Mouse (Mus musculus) left cerebral cortex, adult 18-20 months (tissue): Measurements from ENCODE around the gene Ttll11. TPM values are rescaled to one million over a fixed set of nuclear protein-coding genes. Genes with fewer than 3 reads are reported as not detected.
A peak's percentile ranks its signal among the peaks of the same experiment; 100 is the strongest.

Experiments
- DNase-seq, 2 experiments: peaks; one replicate each; pipeline ENCODE4 v3.0.0; 2021 to 2022; ENCODE audit warnings: low spot score in 2 of 2, mixed read lengths in 1 of 2
- total RNA-seq, 2 experiments: library from RNA; stranded (reverse); gene quantifications; 2 replicates each; pipeline ENCODE4 v1.2.3; 2021

The Ttll11 gene
- total RNA-seq, 2 experiments from 2014 or later, result 41.1 to 42.7 TPM

- no peak for DNase-seq
Observed at GRCm38 (mm10) chr2:35830966-35831903, 148.5 kb downstream of the Ttll11 start.

- DNase-seq, result no peak
Observed at GRCm38 (mm10) chr2:35829136-35829535, 150.6 kb downstream of the Ttll11 start.

DNA sequence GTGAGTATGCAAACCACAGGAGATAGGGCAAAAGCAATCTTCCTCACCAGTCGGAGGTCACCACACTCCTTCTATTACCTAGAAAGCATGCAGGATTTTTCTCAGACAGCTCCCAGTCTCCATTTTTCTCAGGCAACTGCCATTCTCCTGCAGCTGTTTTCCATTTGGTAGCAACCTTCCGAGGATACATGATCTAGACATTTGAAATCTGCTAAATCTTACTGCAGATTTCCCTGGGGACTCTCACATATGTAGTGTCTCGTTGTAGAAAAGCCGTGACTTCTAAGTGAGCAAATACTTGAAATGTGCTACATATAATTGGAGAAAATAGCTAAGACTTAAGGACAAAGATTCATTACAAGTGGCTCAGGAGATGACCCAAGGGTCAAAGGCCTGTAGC, 151.8 kb downstream of the Ttll11 start:
- DNase-seq, result no peak

DNA sequence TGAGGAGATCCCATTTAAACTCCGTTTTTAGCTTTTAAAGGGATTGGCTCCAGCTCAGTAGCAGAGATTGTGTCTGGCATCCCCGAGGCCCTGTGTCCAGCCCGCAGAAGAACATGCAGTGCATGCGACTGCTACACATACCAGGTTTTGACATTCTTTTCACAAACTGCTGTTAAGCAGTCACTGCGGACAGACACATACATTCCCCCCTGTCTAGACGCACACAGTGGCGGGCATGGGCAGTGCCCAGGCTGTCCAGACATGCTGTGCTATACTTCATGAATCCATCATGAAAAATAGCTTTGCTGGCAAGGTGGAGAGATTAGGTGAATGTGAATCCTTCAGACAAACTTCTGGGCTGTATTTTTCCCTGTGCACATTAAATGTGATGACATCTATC, 154.6 kb downstream of the Ttll11 start:
- no peak for DNase-seq

- DNase-seq, result no peak
Observed at GRCm38 (mm10) chr2:35823589-35823988, 156.1 kb downstream of the Ttll11 start.

DNA sequence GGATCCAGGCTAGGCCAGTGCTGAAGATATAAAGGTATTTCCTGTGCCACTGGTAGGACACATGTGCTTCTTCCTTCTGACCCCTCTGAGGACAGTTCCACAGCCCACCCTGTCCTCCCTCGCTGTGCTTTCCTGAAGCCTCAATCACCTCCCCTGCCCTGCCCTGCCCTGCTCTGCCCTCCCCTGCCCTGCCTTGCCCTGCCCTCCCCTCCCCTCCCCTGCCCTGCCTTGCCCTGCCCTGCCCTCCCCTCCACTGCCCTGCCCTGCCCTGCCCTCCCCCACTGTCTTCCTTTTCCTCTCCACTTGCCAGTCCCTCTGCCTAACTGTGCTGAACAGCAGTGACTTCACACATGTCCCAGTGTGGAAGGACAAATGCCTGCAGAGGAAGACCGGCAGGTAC, 160.8 kb downstream of the Ttll11 start:
- no peak for DNase-seq

- peak in 1 of 2 experiments; percentile 24 for DNase-seq
Observed at GRCm38 (mm10) chr2:35816056-35816661, 163.6 kb downstream of the Ttll11 start.

GRCm38 (mm10) chr2:35812561-35812933, 167.2 kb downstream of the Ttll11 start:
- DNase-seq, result no peak

GRCm38 (mm10) chr2:35811801-35812560, 167.7 kb downstream of the Ttll11 start:
- peak; percentile 22 to 31 for DNase-seq

DNA sequence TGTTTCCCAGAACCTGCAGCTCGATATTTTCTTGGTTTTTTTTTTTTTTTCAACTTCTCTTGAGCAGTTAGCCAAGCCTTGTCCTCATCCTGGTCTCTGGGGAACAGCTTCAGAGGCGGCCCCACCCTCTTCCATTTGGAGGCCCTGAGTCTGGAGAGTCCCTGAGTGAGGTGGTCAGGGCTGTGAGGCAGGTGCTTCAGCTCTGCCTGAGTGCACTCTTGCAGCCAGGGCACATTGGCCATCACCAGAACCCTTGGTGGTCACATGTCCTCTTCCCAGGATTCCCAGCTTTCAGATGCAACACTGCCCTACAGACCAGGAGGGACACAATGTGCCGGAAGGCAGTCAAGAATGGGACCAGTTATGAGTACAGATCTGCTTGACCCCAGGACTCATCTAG, 169.7 kb downstream of the Ttll11 start:
- no peak for DNase-seq

DNA sequence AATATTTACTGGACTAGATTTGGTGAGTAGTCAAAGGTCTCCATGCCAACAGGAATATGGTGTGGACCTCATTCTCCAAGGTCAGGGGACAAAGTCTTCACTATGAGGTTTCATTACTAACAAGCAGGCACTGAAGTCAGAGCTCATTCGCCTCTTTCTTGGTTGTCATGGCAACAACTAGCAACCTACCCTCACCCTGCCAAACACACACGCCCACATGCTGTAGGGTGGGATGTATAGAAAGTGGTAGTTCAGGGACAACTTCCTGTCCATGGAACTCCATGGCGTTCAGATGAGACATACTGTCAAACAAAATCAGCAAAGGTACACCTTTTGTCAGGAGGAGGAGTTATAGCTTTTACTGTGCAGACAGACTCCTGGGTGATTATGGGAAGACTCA, 170.6 kb downstream of the Ttll11 start:
- peak in 1 of 2 experiments; percentile 49 for DNase-seq

GRCm38 (mm10) chr2:35805881-35806280, 173.8 kb downstream of the Ttll11 start:
- DNase-seq, result no peak

DNA sequence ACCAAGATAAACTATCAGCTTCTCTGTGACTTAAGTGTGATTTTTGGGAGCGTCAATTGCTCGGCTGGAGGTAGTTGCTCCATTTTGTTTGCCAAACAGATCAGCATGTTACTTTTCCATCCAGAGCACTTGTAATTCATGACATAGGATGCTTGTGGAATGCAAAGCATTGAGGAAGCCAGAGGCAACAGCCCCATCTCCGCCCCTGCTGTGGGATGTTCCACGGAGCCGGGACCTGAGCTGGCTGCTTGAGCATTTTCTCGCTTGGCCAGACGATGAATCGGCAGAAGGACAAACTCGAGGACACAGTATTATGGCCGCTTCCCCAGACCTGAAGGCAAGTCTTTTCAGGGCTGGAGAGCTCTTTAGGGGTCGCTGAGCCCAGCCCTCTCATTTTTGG, 176.6 kb downstream of the Ttll11 start:
- DNase-seq, result no peak

DNA sequence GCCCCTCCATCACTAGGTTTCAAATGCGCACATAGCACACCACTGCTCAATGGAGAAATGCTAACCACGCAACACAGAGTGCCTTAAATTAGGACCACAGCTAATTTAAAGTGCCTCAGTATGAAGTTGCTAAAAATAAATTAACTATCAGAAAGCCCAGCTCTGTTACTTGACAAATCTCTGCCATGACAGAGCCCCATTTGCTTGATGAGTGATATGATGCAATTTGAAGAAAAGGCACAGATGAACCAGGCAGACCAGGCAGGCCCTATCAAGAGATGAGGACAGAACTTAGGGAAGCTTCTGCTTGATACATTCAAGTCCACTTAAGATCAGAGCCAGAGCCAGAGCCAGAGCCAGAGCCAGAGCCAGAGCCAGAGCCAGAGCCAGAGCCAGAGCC, 178.0 kb downstream of the Ttll11 start:
- DNase-seq, result no peak

GRCm38 (mm10) chr2:35799073-35799472, 180.6 kb downstream of the Ttll11 start:
- no peak for DNase-seq

DNA sequence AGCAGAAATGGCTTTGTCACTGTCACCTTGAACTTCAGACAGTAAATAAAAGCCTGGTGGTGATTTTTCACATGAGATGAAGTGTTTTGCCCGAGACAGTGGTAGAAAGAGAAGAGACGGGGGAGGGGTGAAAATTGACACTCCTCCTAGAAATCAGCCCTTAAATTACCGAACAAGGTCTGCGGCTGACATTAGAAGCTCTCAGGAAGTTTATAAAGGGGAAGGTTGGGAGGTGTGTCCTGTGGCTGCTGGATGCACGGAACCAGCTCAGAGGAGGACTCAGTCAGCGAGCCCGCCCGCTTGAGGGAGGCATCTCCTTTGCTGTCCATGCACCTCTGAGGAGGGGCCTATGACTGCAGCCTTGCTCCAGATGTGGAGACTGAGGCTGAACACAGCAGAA, 181.7 kb downstream of the Ttll11 start:
- no peak for DNase-seq

DNA sequence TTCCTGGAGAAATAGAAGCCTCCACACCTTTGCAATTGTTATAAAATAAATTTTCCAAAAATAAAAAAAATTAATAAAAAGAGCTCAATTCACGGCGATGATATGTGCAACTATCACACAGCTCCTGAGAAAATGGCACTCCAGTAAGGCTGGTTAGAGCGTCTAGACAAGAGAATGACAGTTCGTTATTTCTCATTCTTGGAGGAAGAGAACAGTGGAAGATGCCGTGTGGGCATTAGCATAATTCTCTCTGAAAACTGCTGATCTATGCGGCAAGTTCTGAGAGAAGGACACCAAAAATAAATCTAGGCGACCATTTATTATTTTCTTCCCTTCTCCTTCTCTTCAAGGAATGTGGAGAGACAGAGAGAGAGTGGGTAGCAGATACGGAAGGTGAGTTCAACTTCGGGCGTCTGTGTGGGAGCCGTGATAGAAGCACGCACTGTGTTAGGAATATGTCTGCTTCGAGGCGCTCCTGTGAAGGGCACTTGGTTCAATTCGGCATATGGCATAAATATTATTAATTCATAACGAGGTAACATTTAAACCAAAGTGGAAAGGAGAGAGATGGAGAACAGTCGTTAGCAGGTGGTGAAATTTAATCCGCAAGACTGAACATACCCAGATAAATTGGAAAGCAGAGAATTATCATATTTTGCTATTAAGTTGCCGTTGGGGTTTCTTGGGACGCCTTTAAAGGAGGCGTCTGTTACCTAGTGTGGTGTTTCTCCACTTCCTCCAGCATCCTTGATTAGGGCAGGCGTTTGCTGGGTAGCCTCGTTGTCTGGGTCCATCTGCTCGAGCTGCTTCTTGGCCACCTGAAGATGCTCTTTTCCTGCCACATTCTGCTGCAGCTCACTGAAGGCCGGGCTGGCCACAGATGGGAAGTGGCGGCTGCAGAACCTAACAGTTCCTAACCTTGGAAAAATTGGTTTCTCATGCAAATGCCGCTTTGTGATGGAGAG, 190.1 kb downstream of the Ttll11 start:
- no peak for DNase-seq

GRCm38 (mm10) chr2:35785877-35786276, 193.8 kb downstream of the Ttll11 start:
- DNase-seq, result no peak

- no peak for DNase-seq
Observed at GRCm38 (mm10) chr2:35783368-35783767, 196.3 kb downstream of the Ttll11 start.

GRCm38 (mm10) chr2:35779266-35779665, 200.4 kb downstream of the Ttll11 start:
- DNase-seq, result no peak

DNA sequence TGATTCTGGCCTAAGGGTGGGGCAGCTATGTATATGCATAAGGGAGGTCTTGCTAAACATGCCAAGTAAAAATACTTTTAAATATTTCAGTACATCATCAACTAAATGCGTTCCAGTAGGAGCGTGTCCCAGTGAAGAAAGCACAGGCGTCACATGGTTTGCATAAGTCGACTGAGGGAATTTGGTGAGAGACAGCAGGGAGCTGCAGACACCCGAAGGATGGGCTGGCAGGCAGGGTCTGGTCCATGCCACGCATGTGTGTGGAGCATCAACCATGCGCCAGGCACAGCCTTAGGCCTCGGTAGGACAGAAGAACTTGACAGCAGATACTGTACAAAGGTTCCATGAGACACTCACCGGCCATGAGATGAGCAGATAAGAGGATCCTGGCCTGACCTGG, 202.8 kb downstream of the Ttll11 start:
- DNase-seq, result no peak
